Mouse (Mus musculus) cerebellum, adult 2 months (tissue): ENCODE results near the gene Cmtm7.

Experiments used
- CTCF ChIP-seq: fragments of 200-500 bp; IDR thresholded peaks from 2 replicates; pipeline ENCODE4 v1.5.1; 2011; ENCODE audit warnings: low read depth, mild to moderate bottlenecking, control low read depth, low read length, moderate library complexity, borderline replicate concordance; ENCODE audit not compliant: insufficient read depth
- POLR2A ChIP-seq: fragments of 200-500 bp; IDR thresholded peaks from 2 replicates; pipeline ENCODE4 v1.6.1; 2011; ENCODE audit warnings: low read length, control low read depth, borderline replicate concordance; ENCODE audit not compliant: insufficient read depth

GRCm38 (mm10) chr9:114798845-114799244 is 17.2 kb upstream of the Cmtm7 start:
- no peak for TF ChIP-seq CTCF
- TF ChIP-seq POLR2A, result no peak
